Mouse (Mus musculus) kidney, embryonic 14.5 days (tissue): ENCODE results near the gene Chd6. TPM values are rescaled to one million over a fixed set of nuclear protein-coding genes. Genes with fewer than 3 reads are reported as not detected.

Source experiments
- ATAC-seq: fragments of 200-750 bp; cut with Nextera tagmentation; 2 replicates; pipeline ENCODE4 v1.8.0; 2017; ENCODE audit warnings: moderate number of reproducible peaks, mild to moderate bottlenecking, moderate TSS enrichment, moderate library complexity; ENCODE audit not compliant: low FRiP score, low TSS enrichment
- H3K27ac ChIP-seq: fragments of 300-500 bp; sonication (generic); 2 replicates; pipeline ENCODE4 v1.5.1; 2014; ENCODE audit warnings: low read depth, mild to moderate bottlenecking, low read length, moderate library complexity, mixed read lengths
- H3K27me3 ChIP-seq: fragments of 300-500 bp; sonication (generic); 2 replicates; pipeline ENCODE4 v1.6.1; 2014; ENCODE audit warnings: mild to moderate bottlenecking, low read length; ENCODE audit not compliant: control insufficient read depth, insufficient read depth
- H3K36me3 ChIP-seq: fragments of 300-500 bp; sonication (generic); 2 replicates; pipeline ENCODE4 v1.6.1; 2014; ENCODE audit warnings: low read length, mixed read lengths; ENCODE audit not compliant: control insufficient read depth, insufficient read depth
- H3K4me1 ChIP-seq: fragments of 300-500 bp; sonication (generic); 2 replicates; pipeline ENCODE4 v1.6.1; 2014; ENCODE audit warnings: low read length, mixed read lengths; ENCODE audit not compliant: control insufficient read depth, insufficient read depth
- H3K4me2 ChIP-seq: fragments of 300-500 bp; sonication (generic); replicated peaks from 2 replicates; pipeline ENCODE4 v1.6.1; 2014; ENCODE audit warnings: low read depth, mild to moderate bottlenecking, low read length
- H3K4me3 ChIP-seq: fragments of 300-500 bp; sonication (generic); 2 replicates; pipeline ENCODE4 v1.5.1; 2014; ENCODE audit warnings: mild to moderate bottlenecking, low read length
- H3K9ac ChIP-seq: fragments of 300-500 bp; sonication (generic); 2 replicates; pipeline ENCODE4 v1.6.1; 2014; ENCODE audit warnings: low read depth, mild to moderate bottlenecking, low read length, moderate library complexity
- H3K9me3 ChIP-seq: fragments of 300-500 bp; sonication (generic); 2 replicates; pipeline ENCODE4 v1.6.1; 2016; ENCODE audit warnings: low read length; ENCODE audit not compliant: control insufficient read depth
- WGBS: fragments of 180-500 bp; shearing (Covaris S2); extraction: QIAGEN DNeasy Blood & Tissue Kit; methylation state at CpG from one replicate; pipeline ENCODE4 v1.1.7; 2014; 5-methylcytosine and 5-hydroxymethylcytosine counted together
- polyA plus RNA-seq: library from polyadenylated mRNA; unstranded; fragments of >200 nt; fragmentation: Nextera tagmentation; extraction: Ambion mirVana; gene quantifications from 2 replicates; pipeline ENCODE4 v1.2.1, GENCODE M21; 2014

Chd6 gene
- polyA plus RNA-seq = 37.7 and 41.4 TPM in 2 replicates

DNA sequence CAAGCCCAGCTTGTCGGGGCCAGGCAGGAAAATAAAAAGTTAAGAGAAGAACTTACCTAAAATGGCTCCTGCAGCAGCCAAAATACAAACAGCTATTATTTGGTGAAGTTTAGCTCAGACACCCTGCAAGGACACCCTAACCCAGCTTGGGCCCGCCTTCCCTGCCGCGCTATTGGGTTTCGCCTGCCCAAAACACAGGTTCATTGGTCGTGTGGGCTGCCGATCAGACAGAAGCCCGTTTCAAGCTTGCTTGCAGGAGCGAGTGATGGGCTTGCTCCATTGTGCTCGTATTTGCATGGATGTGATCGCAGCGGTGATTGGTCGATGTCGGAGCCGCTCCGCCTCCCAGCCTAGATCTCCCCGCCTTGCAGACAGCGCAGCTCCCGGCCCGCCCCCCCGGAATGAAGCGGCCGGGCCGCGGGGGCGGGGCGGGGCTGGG, at the start of gene Chd6:
TSS of gene Chd6 (minus strand) at position 143 of the 439 bp plus-strand sequence.
- 0% methylated on average over 20 of the region's 27 CpGs for WGBS

DNA sequence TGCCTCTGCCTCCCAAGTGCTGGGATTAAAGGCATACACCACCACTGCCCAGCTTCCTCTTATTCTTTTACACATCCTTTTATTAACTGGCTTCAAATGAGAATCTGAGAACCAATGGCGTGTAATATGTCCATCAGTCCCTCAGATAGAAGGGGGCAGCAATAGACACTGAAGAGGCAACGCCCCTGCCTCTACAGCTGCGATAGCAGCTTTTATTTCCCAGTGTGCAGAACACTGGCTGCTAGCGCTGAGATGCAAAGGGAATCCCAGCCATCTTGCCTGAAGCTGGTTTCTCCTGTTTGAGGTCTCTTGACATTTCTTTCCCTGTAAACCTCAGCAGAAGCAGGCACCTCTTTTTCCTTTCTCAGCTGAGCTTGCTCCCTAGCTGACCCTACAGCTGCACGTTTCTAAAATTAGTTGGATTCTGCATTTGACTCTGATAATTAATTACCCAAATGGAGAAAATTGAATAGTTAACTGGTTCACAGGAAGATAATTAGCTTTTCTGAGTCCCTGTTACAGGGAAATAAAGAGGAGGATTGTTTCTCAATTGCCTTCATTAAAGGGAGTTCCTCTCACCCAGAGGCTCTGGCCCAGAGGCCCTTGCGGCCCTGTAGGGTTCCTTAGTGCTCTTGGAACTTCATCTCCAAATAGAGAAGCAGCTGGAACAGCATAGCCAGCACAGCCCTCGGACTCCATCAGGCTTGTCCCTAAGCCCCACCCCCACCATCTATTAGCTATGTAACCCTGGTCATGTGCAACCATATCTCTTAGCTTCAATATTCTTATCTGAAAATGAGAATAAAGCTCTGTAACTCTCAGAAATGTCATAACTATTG, 41.3 kb upstream of the Chd6 start:
- Histone ChIP-seq H3K9me3 (no peaks in the 10 kb centered on the region), H3K36me3 (no peaks in the 10 kb centered on the region), H3K27me3 (no peaks in the 10 kb centered on the region), H3K4me1 (no peaks in the 10 kb centered on the region), H3K4me3 (no peak overlapping the region), H3K27ac (no peak overlapping the region), H3K4me2 (no peak overlapping the region), H3K9ac (no peak overlapping the region)
- 62% methylated on average over 7 of the region's 7 CpGs for WGBS
- no peak for ATAC-seq

More for the DNA sequence above, at the start of gene Chd6:
- H3K27ac ChIP-seq = peak within 1 kb of the TSS; percentile 99
- peak within 1 kb of the TSS; percentile 89 for H3K4me3 ChIP-seq
- peak within 1 kb of the TSS; percentile 69 for H3K4me2 ChIP-seq
- H3K4me1 ChIP-seq = peaks cover 12% of the 10 kb centered on the region
- no peaks in the 10 kb centered on the region for H3K36me3 ChIP-seq
- peak within 1 kb of the TSS; percentile 97 for H3K9ac ChIP-seq
- H3K27me3 ChIP-seq = no peaks in the 10 kb centered on the region
- peak; percentile 99 for ATAC-seq
- H3K9me3 ChIP-seq = no peaks in the 10 kb centered on the region

DNA sequence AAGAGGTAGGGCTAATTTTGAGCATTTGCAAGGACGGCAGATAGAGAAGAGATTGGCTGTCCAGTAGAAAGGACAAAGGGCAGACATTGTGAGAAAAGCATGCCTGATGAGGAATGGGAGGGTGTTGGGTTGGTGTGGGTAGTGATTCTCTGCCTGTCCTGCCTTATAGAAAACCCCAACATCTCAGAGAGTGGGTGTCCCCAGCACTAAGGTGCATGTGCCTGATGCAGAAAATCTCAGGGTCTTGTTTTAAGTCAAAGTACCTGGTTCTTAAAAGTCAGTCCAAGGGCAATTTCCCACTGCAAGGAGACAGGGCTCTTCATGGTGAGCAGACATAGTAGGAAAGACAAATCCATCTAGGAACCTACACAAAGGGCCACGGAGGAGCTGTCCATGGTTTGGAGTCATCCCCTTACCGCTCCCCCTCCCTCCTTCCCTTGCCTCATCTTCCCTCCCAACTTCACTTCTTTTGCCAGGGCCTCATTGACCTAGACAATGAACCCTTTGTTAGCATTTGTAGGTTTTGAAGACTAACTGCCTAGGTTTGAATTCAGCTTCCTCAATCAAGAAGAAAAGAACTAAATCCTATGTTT, 39.6 kb upstream of the Chd6 start:
- Histone ChIP-seq H3K4me2 (no peak overlapping the region), H3K36me3 (no peaks in the 10 kb centered on the region), H3K4me3 (no peak overlapping the region), H3K9ac (no peak overlapping the region), H3K27ac (no peak overlapping the region), H3K27me3 (no peaks in the 10 kb centered on the region), H3K9me3 (no peaks in the 10 kb centered on the region), H3K4me1 (no peaks in the 10 kb centered on the region)
- no peak for ATAC-seq
- 51% methylated on average over 3 of the region's 3 CpGs for WGBS

DNA sequence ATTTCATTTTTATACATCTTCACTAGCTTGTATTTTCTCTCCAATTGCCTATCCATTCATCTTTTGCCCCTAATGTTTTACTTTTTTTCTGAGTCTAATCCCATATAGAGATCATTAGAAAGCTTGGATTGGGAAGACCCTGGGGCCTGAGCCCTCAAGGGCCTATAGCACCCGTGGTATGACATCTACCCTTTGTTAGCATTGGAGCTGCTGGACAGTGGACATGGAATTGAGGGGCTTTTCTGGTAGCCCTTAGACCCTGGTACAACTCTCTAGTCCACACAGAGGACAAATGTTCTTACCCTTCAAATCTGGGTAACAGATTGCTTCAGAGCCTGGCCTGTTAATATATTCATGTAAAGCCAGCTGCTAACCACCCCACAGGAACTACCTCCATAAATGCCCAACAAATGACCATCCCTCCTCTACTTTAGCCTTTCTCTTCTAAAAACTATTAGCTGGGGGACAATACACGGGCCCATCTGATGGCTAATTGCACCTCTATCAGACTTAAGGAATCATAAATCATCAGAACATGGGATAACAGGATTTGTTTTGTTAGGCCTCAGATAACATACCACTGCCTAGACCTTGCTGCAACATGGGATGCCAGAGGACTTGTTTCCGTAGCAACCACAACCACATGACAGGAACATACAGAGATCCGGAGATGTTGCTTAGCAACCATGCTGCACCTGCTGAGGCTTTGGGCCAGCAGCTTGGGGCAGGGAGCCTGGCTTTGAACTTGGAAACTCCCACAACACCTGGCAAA, 39.0 kb upstream of the Chd6 start:
- WGBS = 62% methylated on average over 4 of the region's 4 CpGs
- no peaks in the 10 kb centered on the region for H3K27me3 ChIP-seq
- no peak overlapping the region for H3K4me3 ChIP-seq
- no peaks in the 10 kb centered on the region for H3K4me1 ChIP-seq
- no peak for ATAC-seq
- no peak overlapping the region for H3K4me2 ChIP-seq
- no peaks in the 10 kb centered on the region for H3K36me3 ChIP-seq
- H3K9ac ChIP-seq = no peak overlapping the region
- no peak overlapping the region for H3K27ac ChIP-seq
- no peaks in the 10 kb centered on the region for H3K9me3 ChIP-seq

DNA sequence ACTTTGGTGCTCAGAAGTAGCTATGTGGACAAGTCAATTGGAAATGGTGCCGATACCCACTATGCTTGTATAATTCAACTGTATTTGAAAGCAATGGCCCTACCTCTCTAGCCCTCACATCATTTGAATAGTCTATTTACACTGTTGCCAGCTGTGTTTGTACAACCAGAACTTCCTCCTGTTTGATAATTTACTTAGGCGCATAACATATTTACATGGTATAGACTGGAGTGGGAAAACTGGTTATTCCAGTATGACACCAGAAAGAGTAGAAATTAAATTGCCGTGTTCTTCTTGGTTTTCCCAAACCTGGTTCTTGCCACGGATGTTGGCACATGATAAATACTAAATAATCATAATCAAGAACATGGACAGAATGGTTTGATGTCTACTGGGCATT, 35.9 kb upstream of the Chd6 start:
- no peaks in the 10 kb centered on the region for H3K27me3 ChIP-seq
- H3K27ac ChIP-seq = no peak overlapping the region
- ATAC-seq = no peak
- no peaks in the 10 kb centered on the region for H3K4me1 ChIP-seq
- WGBS = 79% methylated on average over 4 of the region's 4 CpGs
- H3K36me3 ChIP-seq = no peaks in the 10 kb centered on the region
- H3K9ac ChIP-seq = no peak overlapping the region
- no peaks in the 10 kb centered on the region for H3K9me3 ChIP-seq
- no peak overlapping the region for H3K4me2 ChIP-seq
- H3K4me3 ChIP-seq = no peak overlapping the region

DNA sequence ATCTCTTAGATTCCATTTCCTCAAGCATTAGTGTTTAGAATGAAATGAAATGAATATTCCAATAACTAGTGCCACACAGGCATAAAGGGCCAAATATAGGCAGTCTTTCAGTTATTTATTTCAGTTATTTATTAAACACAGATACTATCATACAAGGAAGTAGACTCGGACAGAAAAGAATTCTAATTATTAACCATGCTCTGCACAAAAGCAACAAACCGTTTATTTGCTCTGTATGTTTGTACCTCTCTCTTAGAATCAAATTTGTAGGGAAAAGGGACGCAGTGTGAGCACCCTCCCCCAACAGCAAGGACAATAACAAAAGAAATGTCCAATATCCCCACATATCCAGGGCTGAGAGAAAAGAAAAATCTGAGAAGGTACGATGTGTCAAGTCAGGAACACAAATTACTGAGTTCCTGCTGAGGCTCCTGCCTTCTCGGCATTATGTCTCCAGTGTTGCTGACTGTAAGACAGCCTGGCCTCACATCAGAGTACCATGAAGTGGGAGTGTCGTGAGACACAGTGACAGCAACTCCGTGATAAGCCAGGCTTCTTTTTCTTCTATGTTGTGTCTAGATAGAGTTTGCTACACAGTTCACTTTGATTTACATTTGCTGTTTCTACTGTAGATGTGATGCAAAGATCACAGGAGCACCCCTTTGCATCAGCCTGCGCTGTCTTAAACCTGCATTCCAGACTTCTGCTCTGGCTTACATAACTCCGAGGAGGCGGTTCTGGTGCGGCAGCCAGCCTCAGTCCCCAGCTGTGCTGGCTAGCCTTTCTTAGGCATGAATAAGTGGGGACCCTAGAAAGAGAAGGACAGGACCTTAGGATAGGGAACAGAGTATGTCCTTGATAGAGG, 30.0 kb upstream of the Chd6 start:
- H3K9me3 ChIP-seq = no peaks in the 10 kb centered on the region
- ATAC-seq = peak; percentile 49; the same call in 1 of the 2 replicates
- no peak overlapping the region for H3K4me2 ChIP-seq
- H3K4me3 ChIP-seq = no peak overlapping the region
- peak overlapping the region; percentile 3; the same call in 1 of the 2 replicates for H3K27ac ChIP-seq
- H3K9ac ChIP-seq = no peak overlapping the region
- H3K36me3 ChIP-seq = no peaks in the 10 kb centered on the region
- no peaks in the 10 kb centered on the region for H3K27me3 ChIP-seq
- WGBS = 55% methylated on average over 11 of the region's 11 CpGs
- H3K4me1 ChIP-seq = no peaks in the 10 kb centered on the region

DNA sequence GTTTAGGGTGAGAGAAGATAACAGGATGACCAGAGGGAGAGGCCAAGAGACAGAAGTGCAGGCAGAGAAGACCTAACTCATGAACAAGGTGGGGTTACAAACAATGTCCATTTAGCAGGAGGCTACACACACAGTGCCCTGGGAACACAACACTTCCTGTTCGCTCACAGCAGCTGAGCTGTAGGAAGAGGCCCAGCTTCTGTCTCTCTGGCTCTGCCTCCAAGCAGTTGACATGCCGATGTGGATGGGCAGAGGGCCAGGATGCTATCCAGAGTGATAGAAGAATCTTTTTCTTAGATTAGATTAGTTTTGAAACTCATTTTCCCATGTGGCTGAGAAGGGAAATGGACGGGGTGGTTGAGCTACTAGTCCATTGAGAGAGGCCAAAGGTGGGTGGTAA, 28.1 kb upstream of the Chd6 start:
- no peaks in the 10 kb centered on the region for H3K4me1 ChIP-seq
- no peaks in the 10 kb centered on the region for H3K9me3 ChIP-seq
- no peak overlapping the region for H3K9ac ChIP-seq
- ATAC-seq = no peak
- no peaks in the 10 kb centered on the region for H3K27me3 ChIP-seq
- no peaks in the 10 kb centered on the region for H3K36me3 ChIP-seq
- H3K4me2 ChIP-seq = no peak overlapping the region
- no peak overlapping the region for H3K4me3 ChIP-seq
- WGBS = 61% methylated on average over 3 of the region's 3 CpGs
- no peak overlapping the region for H3K27ac ChIP-seq

DNA sequence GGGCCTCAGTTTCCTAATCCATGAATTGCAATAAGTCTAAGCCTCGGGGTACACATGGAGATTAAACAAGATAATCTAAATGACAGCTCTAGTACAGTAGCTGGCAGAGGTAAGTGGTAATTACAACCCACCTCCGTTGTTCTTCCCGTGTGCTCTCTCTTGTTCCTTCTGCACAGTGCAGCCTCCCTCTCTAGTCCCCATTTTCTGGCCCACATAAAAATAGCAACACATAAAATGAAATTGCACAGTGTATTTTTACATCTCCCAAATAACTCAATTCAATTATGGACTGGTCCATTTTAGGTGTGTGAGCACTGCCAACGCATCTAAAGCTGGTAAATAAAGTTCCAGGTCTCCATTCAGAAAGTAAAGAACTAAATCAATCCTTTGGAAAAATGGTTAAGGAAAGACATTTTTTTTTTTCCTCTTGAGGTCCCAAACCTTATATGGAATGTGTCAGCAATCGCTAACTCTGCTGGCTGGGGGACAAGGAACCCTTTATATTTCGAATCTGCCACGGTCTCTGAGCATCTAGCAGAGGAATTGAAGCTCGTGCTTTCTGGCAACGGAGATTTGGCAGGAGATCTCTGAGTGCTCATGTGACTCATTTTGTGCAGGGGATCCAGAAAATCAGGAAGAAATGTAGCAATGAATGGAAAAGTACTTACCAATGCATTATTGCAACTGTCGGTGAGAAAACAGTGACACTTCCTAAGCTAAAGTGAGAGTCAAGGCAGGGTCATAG, 19.7 kb upstream of the Chd6 start:
- H3K27me3 ChIP-seq = no peaks in the 10 kb centered on the region
- H3K9me3 ChIP-seq = no peaks in the 10 kb centered on the region
- WGBS = 72% methylated on average over 10 of the region's 10 CpGs
- no peak for ATAC-seq
- H3K4me3 ChIP-seq = no peak overlapping the region
- H3K9ac ChIP-seq = no peak overlapping the region
- H3K36me3 ChIP-seq = no peaks in the 10 kb centered on the region
- H3K4me1 ChIP-seq = no peaks in the 10 kb centered on the region
- H3K4me2 ChIP-seq = no peak overlapping the region
- no peak overlapping the region for H3K27ac ChIP-seq
